Mouse (Mus musculus) neutrophil, adult 5-6 weeks (primary cell): ENCODE measurements around the gene Hadha. TPM values are rescaled to one million over a fixed set of nuclear protein-coding genes. Genes with fewer than 3 reads are reported as not detected.

ENCODE experiments used
- ATAC-seq: fragments of 151-379, 151-347 bp; 2 replicates; pipeline ENCODE4 v1.8.0; 2017; ENCODE audit warnings: mild to moderate bottlenecking, moderate TSS enrichment; ENCODE audit not compliant: insufficient number of reproducible peaks, poor library complexity, low FRiP score, severe bottlenecking; ENCODE audit errors: extremely low read depth
- total RNA-seq: library from RNA; stranded (forward); fragments of 200-1000 nt; gene quantifications from 2 replicates; pipeline ENCODE4 v1.2.3, GENCODE M21; 2017

Hadha gene
- total RNA-seq, 1 experiment from 2014 or later, result 107 TPM

- no peak for ATAC-seq
Measured at GRCm38 (mm10) chr5:30119163-30119562, 35.8 kb downstream of the Hadha start.

GRCm38 (mm10) chr5:30118018-30118417 is 36.9 kb downstream of the Hadha start:
- no peak for ATAC-seq

GRCm38 (mm10) chr5:30115718-30116117 is 39.2 kb downstream of the Hadha start:
- ATAC-seq, result no peak

- ATAC-seq, result no peak
Measured at GRCm38 (mm10) chr5:30114761-30115140, 40.2 kb downstream of the Hadha start.

- no peak for ATAC-seq
Measured at GRCm38 (mm10) chr5:30113881-30114760, 40.8 kb downstream of the Hadha start.

- no peak for ATAC-seq
Measured at GRCm38 (mm10) chr5:30112533-30113068, 42.4 kb downstream of the Hadha start.

GRCm38 (mm10) chr5:30111771-30112170 is 43.2 kb downstream of the Hadha start:
- ATAC-seq, result no peak

- no peak for ATAC-seq
Measured at GRCm38 (mm10) chr5:30111126-30111525, 43.8 kb downstream of the Hadha start.

GRCm38 (mm10) chr5:30110371-30111060 is 44.4 kb downstream of the Hadha start:
- no peak for ATAC-seq

GRCm38 (mm10) chr5:30109899-30110298 is 45.1 kb downstream of the Hadha start:
- no peak for ATAC-seq

- ATAC-seq, result no peak
Measured at GRCm38 (mm10) chr5:30108233-30108632, 46.7 kb downstream of the Hadha start.

- ATAC-seq, result no peak
Measured at GRCm38 (mm10) chr5:30107611-30108041, 47.3 kb downstream of the Hadha start.

- ATAC-seq, result no peak
Measured at GRCm38 (mm10) chr5:30107186-30107585, 47.8 kb downstream of the Hadha start.

GRCm38 (mm10) chr5:30106756-30107155 is 48.2 kb downstream of the Hadha start:
- ATAC-seq, result no peak

GRCm38 (mm10) chr5:30105668-30106300 is 49.2 kb downstream of the Hadha start, which contains the start of gene 3110082J24Rik:
TSS of gene 3110082J24Rik (minus strand) at chr5:30106086.
- no peak for ATAC-seq

- no peak for ATAC-seq
Measured at GRCm38 (mm10) chr5:30104841-30105667, 49.9 kb downstream of the Hadha start, which contains the start of gene Garem2. TSS of gene Garem2 (plus strand) at chr5:30105161.

- no peak for ATAC-seq
Measured at GRCm38 (mm10) chr5:30104339-30104738, 50.6 kb downstream of the Hadha start.

GRCm38 (mm10) chr5:30103340-30103739 is 51.6 kb downstream of the Hadha start:
- no peak for ATAC-seq
